Mouse (Mus musculus) naive thymus-derived CD4-positive, alpha-beta T cell, adult 2 months (primary cell): ENCODE measurements around the gene Pbx2.
A peak's percentile ranks its signal among the peaks of the same experiment; 100 is the strongest.

Experiments
- DNase-seq: peaks from one replicate; pipeline ENCODE4 v3.0.0-alpha.2; 2011; ENCODE audit warnings: low read depth

The Pbx2 gene

DNA sequence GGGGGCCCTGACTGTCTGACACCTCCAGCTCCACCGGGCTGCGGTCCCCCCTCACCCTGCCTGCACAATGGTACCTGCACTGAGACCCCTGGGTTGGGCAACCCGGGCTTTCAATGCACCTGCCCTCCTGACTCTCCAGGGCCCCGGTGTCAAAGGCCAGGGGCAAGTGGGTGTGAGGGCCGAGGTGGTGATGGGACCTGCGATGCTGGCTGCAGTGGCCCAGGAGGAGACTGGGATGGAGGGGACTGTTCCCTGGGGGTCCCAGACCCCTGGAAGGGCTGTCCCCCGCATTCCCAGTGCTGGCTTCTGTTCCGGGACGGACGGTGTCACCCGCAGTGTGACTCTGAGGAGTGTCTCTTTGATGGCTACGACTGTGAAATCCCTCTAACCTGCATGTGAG is 8.5 kb upstream of the Pbx2 start:
- DNase-seq, result no peak

- DNase-seq, result no peak
Measured at GRCm38 (mm10) chr17:34583397-34583796, 7.7 kb upstream of the Pbx2 start.

GRCm38 (mm10) chr17:34583819-34584218 is 7.2 kb upstream of the Pbx2 start:
- DNase-seq, result no peak

DNA sequence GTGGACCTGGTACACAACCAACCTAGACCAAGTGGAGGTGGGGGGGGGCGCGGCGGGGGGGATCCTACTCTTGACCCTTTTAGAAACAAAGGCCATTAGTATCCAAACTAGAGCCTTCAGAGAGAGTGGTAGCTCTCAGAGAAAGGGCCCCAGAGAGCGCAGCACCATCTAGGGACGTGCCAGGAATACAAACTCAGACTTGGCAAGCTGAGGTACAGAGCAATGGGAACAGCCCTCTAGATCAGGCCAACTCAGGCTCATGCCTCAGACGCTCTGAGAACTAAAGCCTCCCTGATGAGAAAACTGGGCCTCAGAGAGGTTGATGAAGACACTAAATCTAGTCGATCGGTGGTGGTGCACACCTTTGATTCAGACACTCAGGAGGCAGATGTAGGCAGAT is 5.9 kb upstream of the Pbx2 start:
- no peak for DNase-seq

GRCm38 (mm10) chr17:34585877-34586771 is 4.9 kb upstream of the Pbx2 start:
- DNase-seq, result peak; percentile 33

DNA sequence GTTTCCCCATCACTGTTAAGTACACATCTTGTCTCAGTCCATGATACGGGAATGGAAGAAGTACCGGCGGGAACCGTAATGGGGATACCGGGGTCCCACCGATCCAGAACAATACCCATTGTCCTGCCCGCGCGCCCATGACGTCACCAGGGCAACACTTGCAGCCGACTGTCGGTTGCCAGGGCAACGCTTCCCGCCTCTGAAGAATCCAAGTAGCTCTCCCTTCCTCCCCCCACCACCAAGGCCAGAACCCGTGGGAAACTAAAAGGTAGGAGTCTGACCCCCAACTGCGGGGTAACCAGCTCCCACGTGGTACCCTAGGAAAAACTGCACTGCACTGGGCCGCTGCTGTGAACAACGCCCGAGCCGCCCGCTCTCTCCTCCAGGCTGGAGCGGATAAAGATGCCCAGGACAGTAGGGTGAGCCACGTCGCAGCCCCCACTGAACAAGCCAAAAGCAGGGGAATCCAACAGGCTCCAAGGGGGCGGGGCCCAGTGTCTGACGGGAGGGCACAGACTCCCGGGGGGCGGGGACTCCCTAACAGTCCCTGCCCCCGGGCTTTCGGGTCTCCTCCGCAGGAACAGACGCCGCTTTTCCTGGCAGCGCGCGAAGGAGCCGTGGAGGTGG is 4.2 kb upstream of the Pbx2 start:
- peak; percentile 76 for DNase-seq

- DNase-seq, result peak; percentile 98
Measured at GRCm38 (mm10) chr17:34587423-34587811, 3.6 kb upstream of the Pbx2 start.

- no peak for DNase-seq
Measured at GRCm38 (mm10) chr17:34587814-34588213, 3.3 kb upstream of the Pbx2 start.

DNA sequence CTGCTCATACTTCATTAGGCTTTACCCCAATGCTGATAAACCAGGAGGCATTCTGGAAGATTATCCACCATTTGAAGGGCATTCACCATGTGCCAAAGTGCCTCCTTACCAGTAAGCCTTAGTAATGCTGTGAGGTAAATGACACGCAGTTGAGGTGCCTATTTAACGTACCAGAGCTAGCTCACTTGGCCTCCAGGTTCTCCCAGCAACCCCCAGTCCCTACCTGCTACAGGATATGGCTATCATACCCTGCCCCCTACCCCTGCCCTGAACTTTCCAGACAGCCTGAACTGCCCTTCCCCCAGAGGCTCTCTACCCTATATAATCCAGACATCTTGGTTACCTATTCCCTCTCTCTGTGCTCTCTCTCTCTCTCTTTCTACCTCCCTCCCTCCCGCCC is 2.3 kb upstream of the Pbx2 start:
- peak; percentile 40 for DNase-seq

DNA sequence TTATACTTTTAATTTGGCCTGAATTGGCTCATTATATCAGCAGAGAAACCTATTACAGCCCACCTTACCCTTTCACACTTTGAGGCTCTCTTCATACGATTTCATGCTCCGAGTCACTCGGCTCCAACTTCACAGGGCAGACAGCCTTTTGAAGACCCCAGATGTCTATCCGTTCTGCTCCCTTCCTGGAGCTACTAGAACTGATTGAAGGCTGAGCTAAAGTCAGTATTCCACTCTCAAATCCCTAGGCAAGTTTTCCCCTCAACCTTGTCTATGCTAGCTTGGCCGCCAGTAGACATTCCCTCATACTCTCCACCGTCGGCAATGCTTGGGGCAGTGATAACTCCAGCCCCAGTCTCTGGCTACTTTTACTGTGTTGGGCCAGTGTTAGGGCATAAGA is 1.9 kb upstream of the Pbx2 start:
- no peak for DNase-seq

DNA sequence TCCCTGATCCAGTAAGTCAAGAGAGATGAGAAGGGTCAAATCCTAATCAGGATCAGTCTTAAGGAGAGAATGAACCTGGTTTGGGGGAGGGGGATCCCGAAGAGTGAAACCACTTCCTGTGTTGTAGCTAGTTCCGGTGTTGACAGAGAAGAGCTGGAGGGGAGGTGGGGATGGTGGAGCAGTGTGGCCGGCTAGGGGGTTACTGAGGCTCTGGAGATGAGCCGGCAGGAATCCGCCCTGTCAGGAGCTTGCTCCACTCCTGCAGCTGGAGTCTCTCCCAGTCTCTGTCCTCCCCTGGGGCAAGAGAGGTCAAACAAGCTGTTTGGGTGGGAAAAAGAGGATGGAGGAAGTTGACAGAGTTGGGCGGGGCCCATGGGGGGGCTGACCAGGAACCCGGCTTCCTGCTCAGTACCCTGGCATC is 1.4 kb upstream of the Pbx2 start, which contains the start of gene Gpsm3:
Gene Gpsm3, plus strand, starts transcription at position 126 of the 421 bp plus-strand sequence.
- DNase-seq, result peak; percentile 72

- peak; percentile 23 for DNase-seq
Measured at GRCm38 (mm10) chr17:34590154-34590987, 695 bp upstream of the Pbx2 start.

DNA sequence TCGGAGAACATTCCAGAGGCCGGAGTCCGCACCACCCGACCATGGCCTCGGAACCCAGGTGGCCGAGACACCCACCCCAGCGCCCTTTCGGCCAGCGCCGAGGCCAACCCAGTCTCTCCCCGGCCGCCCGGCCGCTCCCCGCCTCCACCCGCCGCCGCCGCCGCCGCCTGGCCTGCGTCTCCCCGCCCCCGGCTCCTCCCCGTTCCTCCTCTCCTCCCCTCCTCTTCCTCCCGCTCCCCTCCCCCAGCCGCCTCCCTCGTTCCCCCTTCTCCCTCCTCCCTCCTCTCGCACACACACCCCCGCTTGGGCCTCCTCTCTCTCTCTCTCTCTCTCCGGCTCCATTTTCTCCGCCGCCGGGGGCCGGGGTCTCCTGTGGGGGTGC is 919 bp downstream of the Pbx2 start:
- peak; percentile 87 for DNase-seq

DNA sequence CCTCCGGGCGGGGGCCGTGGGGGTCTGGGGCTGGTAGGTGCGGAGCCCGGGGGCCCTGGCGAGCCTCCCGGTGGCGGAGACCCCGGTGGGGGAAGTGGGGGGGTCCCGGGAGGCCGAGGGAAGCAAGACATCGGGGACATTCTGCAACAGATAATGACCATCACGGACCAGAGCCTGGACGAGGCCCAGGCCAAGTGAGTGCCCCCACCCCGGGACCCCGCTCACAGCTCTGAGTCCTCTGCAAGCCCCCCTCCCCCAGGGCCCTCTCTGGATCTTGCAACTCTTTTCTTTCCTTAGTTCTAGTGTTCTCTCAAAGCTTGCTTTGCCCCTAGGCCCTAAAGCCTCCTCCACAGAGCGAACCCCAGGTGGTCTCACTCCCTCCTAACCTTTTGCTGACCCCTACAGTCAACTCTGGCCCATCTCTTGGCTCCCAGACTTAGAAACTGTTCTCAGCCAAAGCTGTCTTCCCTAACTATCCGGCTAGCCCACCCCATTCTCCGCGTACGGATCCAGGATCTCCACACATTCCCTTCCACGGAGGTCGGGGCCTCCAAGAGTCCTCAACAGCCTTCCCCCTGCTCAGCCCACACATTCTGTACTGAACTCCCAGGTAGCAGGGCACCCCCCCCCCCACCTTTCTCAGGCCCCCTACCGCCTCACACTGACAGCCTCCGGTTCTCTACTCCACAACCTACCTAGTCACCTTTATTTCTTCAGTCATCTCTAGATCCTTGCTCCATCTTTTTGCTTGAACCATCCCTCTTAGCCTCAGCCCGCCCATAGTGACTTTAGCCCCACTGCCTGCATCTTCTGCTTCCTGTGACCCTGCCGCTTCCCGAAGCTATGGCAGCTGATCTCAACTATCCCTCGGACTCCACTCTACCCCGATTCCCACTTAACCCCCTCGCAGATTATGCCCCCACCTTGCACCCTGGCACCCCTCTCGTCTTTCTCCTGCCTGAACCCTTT is 1.8 kb downstream of the Pbx2 start:
- peak; percentile 27 for DNase-seq

GRCm38 (mm10) chr17:34593752-34594525 is 2.9 kb downstream of the Pbx2 start:
- DNase-seq, result no peak

DNA sequence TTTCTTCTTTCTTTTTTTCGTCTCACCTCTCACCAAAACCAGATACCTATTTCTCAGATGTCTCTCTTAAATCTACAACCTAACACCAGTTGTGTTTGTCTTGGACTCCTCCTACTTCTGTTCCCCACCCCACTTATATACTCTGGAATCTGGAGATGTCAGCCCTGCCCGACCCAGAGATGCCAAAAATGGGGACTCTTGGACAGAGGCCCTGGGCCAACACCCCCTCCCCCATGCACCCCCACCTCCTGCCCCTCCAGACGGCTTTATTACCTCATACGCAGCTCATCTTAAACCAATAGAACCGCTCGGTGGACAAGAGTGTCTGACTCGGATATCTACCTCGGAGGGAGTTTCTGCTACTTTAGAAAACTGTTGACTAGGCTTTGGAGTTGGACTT is 5.0 kb downstream of the Pbx2 start:
- no peak for DNase-seq

DNA sequence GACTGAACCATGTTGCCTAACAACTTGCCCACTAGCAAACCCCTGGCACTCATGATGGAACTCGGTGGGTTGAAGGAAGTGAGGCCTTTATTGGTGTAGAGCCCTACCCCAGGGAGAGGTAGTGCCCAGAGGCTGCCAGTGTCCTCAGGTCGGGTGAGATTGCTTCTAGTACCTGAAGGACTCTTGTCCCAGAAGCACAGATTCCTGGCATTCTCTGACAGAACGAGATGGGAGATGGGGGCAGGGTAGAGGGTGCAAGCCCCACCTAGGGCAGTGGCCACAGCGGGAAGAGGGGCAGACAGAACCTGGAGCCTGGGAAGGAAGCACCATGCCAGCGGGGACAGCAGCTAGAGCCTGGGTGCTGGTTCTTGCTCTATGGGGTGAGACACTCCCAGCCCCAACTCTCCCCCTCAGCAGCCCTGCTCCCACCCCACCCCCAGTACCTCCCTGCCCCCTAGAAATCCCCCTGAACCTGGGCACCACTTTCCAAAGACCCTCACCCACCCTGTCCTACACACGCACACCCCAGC is 6.6 kb downstream of the Pbx2 start, which contains the start of gene Ager:
Gene Ager, plus strand, starts transcription at position 297 of the 530 bp plus-strand sequence.
- DNase-seq, result no peak

GRCm38 (mm10) chr17:34599891-34600290 is 8.8 kb downstream of the Pbx2 start:
- no peak for DNase-seq

DNA sequence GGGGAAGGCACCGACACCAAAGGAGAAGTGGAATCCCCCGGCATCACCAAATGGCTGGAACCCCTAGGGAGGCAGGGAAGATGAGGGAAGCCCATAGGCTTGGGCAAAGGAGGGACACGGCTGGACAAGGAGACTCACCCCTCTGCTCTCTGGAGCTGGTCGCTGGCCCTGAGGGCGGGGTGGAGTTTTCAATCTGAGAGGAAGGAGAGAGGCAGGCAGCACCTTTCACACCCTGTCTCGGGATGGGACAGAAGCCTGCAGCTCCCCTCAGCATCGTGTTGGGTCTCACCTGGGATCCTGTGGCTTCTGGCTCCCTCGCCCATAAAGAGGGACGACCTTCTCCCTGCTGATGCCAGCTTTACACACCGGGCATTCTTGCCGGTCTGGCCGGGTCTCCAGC is 10.7 kb downstream of the Pbx2 start:
- DNase-seq, result no peak

DNA sequence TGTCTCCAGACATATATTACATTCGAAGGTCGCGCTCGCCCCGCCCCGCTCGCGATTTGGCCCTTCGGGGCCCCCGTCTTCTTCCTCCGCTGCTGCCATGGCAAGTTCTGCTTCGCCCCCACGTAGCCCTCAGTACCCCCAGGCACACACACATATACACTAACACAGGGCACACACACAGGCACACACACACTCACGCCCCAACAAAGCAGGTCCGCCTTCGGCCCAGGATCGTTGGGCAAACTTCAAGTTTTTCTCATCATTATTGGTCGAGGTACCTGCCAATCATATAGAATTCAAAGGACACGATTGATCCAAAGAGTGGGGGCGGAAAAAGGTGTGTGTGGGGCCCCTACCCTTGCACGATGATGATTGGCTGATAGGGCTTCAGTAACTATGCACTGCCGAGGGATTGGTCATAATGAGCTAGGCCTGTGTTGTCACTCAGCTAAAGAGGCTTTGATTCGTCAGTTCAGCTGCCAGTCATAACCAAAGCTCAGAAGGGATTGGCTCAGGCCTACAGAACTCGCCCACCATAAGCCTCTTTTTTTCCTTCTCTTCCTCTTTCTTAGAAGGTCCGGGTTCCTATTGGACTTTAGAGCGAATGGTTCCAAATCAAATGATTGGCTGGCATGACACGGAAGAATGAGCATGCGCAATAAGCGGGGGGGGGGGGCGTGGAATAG is 12.5 kb downstream of the Pbx2 start, which contains the start of gene Rnf5:
Gene Rnf5, minus strand, starts transcription at position 316 of the 686 bp plus-strand sequence.
- DNase-seq, result peak; percentile 100
